Mouse (Mus musculus) limb, embryonic 11.5 days (tissue): ENCODE data around the gene Eif4g3. TPM values are rescaled to one million over a fixed set of nuclear protein-coding genes. Genes with fewer than 3 reads are reported as not detected.
"Not testable (repeated sequence)": the region's sequence is repeated elsewhere in the genome, so short reads cannot be mapped to it uniquely, and the experiment has no call there.

Experiments used
- ATAC-seq: fragments of 200-750 bp; cut with Nextera tagmentation; 2 replicates; pipeline ENCODE4 v1.8.0; 2017; ENCODE audit warnings: low read depth; ENCODE audit not compliant: insufficient number of reproducible peaks, low FRiP score, low TSS enrichment
- DNase-seq: peaks from one replicate; pipeline ENCODE4 v3.0.0-alpha.2; 2015; ENCODE audit warnings: low spot score
- H3K27ac ChIP-seq: fragments of 300-500 bp; sonication (generic); replicated peaks from 2 replicates; pipeline ENCODE4 v1.5.1; 2014; ENCODE audit warnings: low read depth, mild to moderate bottlenecking, low read length
- H3K27me3 ChIP-seq: fragments of 300-500 bp; sonication (generic); 2 replicates; pipeline ENCODE4 v1.6.1; 2014; ENCODE audit warnings: mild to moderate bottlenecking, low read length, mixed read lengths; ENCODE audit not compliant: control insufficient read depth, insufficient read depth
- H3K36me3 ChIP-seq: fragments of 300-500 bp; sonication (generic); 2 replicates; pipeline ENCODE4 v1.6.1; 2014; ENCODE audit warnings: mild to moderate bottlenecking, low read length, moderate library complexity, mixed read lengths; ENCODE audit not compliant: control insufficient read depth, insufficient read depth
- H3K4me1 ChIP-seq: fragments of 300-500 bp; sonication (generic); 2 replicates; pipeline ENCODE4 v1.6.1; 2014; ENCODE audit warnings: low read length, mixed read lengths; ENCODE audit not compliant: control insufficient read depth, insufficient read depth
- H3K4me2 ChIP-seq: fragments of 300-500 bp; sonication (generic); 2 replicates; pipeline ENCODE4 v1.6.1; 2014; ENCODE audit warnings: low read depth, mild to moderate bottlenecking, moderate library complexity; ENCODE audit not compliant: severe bottlenecking
- H3K4me3 ChIP-seq: fragments of 300-500 bp; sonication (generic); 2 replicates; pipeline ENCODE4 v1.5.1; 2014; ENCODE audit warnings: low read depth, low read length
- H3K9ac ChIP-seq: fragments of 300-500 bp; sonication (generic); 2 replicates; pipeline ENCODE4 v1.6.1; 2014; ENCODE audit warnings: mild to moderate bottlenecking, low read length
- H3K9me3 ChIP-seq: fragments of 300-500 bp; sonication (generic); 2 replicates; pipeline ENCODE4 v1.6.1; 2016; ENCODE audit warnings: low read length; ENCODE audit not compliant: control insufficient read depth
- WGBS: fragments of 180-500 bp; shearing (Covaris S2); extraction: QIAGEN DNeasy Blood & Tissue Kit; methylation state at CpG from one replicate; pipeline ENCODE4 v1.1.7; 2014; 5-methylcytosine and 5-hydroxymethylcytosine counted together
- polyA plus RNA-seq: library from polyadenylated mRNA; unstranded; fragments of >200 nt; fragmentation: Nextera tagmentation; extraction: Ambion mirVana; gene quantifications from 2 replicates; pipeline ENCODE4 v1.2.1, GENCODE M21; 2014

The Eif4g3 gene
- polyA plus RNA-seq, 1 experiment from 2014 or later: 45.5 TPM

DNA sequence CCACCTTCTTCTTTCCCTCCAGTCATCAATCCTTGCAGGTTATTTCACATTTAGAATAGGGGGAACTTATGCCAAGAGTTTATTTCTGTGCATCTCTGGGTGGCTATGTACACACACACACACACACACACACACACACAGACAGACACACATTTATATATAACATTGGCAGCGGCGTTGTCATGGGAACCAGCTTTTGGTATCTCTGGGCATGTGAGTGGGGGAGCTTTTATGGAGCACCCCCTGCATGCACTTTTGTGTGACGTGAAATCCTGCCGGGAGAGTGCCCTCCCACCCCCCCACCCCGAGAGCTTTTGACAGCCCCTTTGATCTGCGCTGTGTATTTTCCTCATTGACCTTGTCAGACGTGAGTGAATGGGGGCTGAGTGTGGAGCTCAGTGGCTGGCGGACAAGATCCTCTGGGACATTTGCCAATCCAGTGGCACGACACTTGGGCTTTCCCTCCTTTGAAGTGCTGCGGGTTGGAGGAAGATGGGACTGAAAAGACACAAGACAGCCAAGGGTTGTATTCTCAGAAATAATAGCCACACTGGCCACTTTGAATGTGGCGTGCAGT, 17.9 kb upstream of the Eif4g3 start:
- DNase-seq, H3K9ac ChIP-seq, H3K4me2 ChIP-seq, ATAC-seq, H3K27ac ChIP-seq, H3K9me3 ChIP-seq, H3K4me1 ChIP-seq, H3K36me3 ChIP-seq, H3K4me3 ChIP-seq, H3K27me3 ChIP-seq: not testable (repeated sequence)
- WGBS: no CpG with 5 or more reads among the region's 11 CpGs

DNA sequence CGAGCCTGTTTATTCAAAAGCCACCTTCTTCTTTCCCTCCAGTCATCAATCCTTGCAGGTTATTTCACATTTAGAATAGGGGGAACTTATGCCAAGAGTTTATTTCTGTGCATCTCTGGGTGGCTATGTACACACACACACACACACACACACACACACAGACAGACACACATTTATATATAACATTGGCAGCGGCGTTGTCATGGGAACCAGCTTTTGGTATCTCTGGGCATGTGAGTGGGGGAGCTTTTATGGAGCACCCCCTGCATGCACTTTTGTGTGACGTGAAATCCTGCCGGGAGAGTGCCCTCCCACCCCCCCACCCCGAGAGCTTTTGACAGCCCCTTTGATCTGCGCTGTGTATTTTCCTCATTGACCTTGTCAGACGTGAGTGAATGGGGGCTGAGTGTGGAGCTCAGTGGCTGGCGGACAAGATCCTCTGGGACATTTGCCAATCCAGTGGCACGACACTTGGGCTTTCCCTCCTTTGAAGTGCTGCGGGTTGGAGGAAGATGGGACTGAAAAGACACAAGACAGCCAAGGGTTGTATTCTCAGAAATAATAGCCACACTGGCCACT, 13.7 kb upstream of the Eif4g3 start:
- H3K4me1 ChIP-seq, ATAC-seq: not testable (repeated sequence)
- no CpG with 5 or more reads among the region's 11 CpGs for WGBS

DNA sequence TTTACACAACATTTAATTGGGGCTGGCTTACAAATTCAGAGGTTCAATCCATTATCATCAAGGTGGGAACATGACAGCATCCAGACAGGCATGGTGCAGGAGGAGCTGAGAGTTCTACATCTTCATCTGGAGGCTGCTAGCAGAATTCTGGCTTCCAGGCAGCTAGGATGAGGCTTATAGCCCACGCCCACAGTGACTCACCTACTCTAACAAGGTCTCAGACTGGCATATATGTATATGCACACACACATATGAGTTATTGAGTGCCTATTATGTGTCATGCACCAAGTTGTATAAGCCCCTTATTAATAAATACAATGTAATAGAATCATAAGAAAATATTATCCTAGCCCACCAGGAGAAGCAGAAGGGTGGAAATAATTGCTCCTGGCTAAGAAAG, 10.0 kb upstream of the Eif4g3 start:
- Histone ChIP-seq H3K9ac (no peak overlapping the region), H3K36me3 (no peaks in the 10 kb centered on the region), H3K9me3 (no peaks in the 10 kb centered on the region), H3K4me2 (no peak overlapping the region), H3K4me1 (no peaks in the 10 kb centered on the region), H3K27ac (no peak overlapping the region), H3K27me3 (no peaks in the 10 kb centered on the region), H3K4me3 (no peak overlapping the region)
- ATAC-seq: no peak
- DNase-seq: no peak
- 63% methylated on average over 1 of the region's 1 CpGs for WGBS

More for the DNA sequence above, 13.7 kb upstream of the Eif4g3 start:
- not testable (repeated sequence) for H3K36me3 ChIP-seq, H3K9me3 ChIP-seq, H3K27me3 ChIP-seq, DNase-seq, H3K4me2 ChIP-seq, H3K27ac ChIP-seq, H3K4me3 ChIP-seq, H3K9ac ChIP-seq

DNA sequence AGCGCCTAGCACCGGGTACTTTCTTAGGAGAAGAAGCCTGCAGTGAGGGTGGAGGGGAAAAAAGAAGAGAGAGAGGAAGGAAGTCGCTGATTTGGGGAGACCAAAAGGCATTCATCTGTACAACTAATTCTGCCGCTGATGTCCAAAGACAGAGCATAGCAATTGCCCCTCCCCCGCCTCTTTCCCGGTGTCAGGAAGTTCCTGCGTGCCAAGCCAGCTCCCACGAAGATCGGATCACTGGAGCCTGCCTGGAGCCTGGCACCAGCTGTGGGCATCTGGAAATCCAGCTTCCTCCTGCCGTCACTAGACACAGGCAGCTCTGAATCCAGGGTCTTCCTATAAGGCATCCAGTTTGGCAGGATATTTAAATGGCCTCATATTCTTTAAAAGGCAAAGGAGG, 8.6 kb upstream of the Eif4g3 start:
- WGBS: 57% methylated on average over 10 of the region's 10 CpGs
- H3K27ac ChIP-seq: no peak overlapping the region
- H3K9me3 ChIP-seq: no peaks in the 10 kb centered on the region
- no peak overlapping the region for H3K4me3 ChIP-seq
- no peaks in the 10 kb centered on the region for H3K36me3 ChIP-seq
- H3K4me2 ChIP-seq: no peak overlapping the region
- ATAC-seq: no peak
- H3K27me3 ChIP-seq: no peaks in the 10 kb centered on the region
- no peak overlapping the region for H3K9ac ChIP-seq
- H3K4me1 ChIP-seq: no peaks in the 10 kb centered on the region
- peak; percentile 32 for DNase-seq

DNA sequence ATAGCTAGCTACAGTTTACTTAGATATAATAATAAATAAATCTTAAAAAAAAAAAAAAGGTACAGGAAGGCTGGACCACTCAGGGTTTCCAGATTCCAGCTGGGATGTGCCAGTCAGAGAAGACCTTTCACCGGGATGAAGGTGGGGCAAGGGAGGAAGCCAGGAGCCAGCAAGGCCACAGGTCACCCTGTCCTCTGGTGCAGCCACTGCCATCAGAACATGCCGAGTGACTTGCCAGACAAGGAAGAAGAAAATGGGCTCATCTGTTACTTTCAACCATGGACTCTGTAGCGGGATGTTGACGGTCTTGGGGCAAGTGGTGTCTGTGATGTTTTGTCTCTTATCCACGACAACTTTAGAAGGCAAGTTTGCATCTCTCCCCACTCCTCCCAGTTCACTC, 8.1 kb upstream of the Eif4g3 start:
- DNase-seq (no peak), ATAC-seq (no peak)
- Histone ChIP-seq H3K27me3 (no peaks in the 10 kb centered on the region), H3K36me3 (no peaks in the 10 kb centered on the region), H3K9ac (no peak overlapping the region), H3K4me1 (no peaks in the 10 kb centered on the region), H3K27ac (no peak overlapping the region), H3K4me3 (no peak overlapping the region), H3K9me3 (no peaks in the 10 kb centered on the region), H3K4me2 (no peak overlapping the region)
- 78% methylated on average over 5 of the region's 5 CpGs for WGBS

DNA sequence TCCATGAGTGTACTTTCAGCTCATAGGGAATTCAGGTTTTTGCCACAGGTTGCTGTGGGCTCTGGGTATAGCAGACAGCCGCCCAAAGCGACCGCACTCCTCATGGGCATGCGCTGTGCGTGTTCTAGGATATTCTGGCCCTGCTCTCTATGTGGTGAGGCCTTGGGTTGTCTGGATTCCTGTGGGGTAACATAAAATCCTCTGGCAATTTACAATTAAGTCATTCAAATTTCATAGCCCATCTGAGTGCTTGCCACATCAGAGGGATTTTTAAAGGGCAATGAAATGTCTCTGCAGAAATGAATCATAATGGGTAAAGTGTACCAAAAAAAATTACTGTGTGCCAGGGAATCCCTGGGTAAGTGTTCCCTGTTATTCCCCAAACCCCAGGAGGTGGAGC, 3.4 kb upstream of the Eif4g3 start:
- Histone ChIP-seq H3K9me3 (no peaks in the 10 kb centered on the region), H3K36me3 (no peaks in the 10 kb centered on the region), H3K27ac (no peak overlapping the region), H3K4me2 (no peak overlapping the region), H3K4me1 (no peaks in the 10 kb centered on the region), H3K4me3 (no peak overlapping the region), H3K9ac (no peak overlapping the region), H3K27me3 (0 out of 2 replicates have a peak, but pooled peaks cover 3% of the 10 kb centered on the region)
- DNase-seq (no peak), ATAC-seq (no peak)
- WGBS: 87% methylated on average over 5 of the region's 5 CpGs

DNA sequence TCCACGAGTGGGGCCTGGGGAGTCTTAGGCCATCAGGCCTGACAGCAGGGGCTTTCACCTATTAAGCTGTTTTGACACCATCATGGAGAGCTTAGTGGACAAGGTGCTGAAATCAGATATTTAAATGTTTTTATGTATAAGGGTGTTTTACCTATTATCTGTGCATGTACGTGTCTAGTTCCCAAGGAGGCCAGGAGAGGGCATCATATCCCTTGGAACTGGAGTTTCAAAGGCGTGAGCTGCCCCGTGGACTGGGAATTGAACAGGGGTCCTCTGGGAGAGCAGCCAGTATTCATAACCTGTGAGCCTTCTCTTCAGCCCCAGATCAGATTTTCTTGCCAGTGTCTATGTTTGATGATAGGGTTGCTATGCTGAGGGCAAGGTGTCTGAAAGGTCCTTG, 2.4 kb upstream of the Eif4g3 start:
- Histone ChIP-seq H3K4me1 (peaks cover 4% of the 10 kb centered on the region), H3K4me2 (no peak overlapping the region), H3K9ac (no peak overlapping the region), H3K4me3 (no peak overlapping the region), H3K9me3 (no peaks in the 10 kb centered on the region), H3K27ac (no peak overlapping the region), H3K27me3 (0 out of 2 replicates have a peak, but pooled peaks cover 3% of the 10 kb centered on the region), H3K36me3 (no peaks in the 10 kb centered on the region)
- DNase-seq (no peak), ATAC-seq (no peak)
- WGBS: 83% methylated on average over 4 of the region's 4 CpGs

DNA sequence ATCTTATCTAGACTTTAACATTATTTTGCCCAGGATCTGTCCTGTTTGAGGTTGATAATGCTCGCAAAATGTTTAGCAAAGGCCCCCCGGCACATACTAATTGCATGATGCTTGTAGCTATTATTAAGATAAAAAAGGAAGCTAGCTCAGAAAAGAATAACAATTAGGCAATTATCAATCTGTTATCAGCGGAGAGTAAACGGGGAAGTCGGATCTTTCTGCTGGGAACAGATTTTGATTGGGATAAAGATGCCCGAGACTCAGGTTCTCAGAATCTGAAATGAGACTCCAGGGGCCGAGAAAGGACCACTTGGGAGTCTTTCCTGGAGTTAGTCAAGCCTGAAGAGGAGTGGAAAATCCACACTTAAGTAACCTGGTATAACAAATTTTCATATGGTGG, 1.6 kb upstream of the Eif4g3 start:
- Histone ChIP-seq H3K9ac (no peak overlapping the region), H3K4me1 (peaks cover 12% of the 10 kb centered on the region), H3K9me3 (no peaks in the 10 kb centered on the region), H3K4me3 (no peak overlapping the region), H3K36me3 (0 out of 2 replicates have a peak, but pooled peaks cover 2% of the 10 kb centered on the region), H3K4me2 (no peak overlapping the region), H3K27me3 (0 out of 2 replicates have a peak, but pooled peaks cover 3% of the 10 kb centered on the region), H3K27ac (no peak overlapping the region)
- WGBS: 94% methylated on average over 7 of the region's 7 CpGs
- ATAC-seq (no peak), DNase-seq (no peak)
